Mouse (Mus musculus): ENCODE data around the gene Irf9.

DNA sequence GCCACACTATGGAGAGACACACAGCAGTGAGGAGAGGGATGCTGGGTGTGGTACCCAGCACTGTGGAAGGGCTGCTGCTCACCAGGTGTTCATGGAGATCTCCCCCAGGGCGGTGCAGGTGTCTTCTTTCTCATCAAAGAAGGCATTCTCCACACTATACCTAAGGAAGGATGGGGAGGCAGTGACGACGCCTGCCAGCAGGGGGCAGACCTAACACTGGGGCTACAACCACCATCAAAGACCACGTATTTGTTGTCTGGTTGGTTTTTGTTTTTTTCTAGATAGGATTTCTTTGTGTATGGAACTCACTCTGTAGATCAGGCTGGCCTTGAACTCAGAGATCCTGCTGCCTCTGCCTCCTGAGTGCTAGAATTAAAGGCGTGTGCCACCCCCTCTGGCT lies 25.9 kb downstream of the Irf9 start:
- peak; percentile 90; the same call in 1 of the 2 replicates for TF ChIP-seq CTCF (IDR thresholded peaks at IDR 0.05; ENCODE audit: extremely low read depth, insufficient read depth, insufficient read length, insufficient replicate concordance)
- TF ChIP-seq POLR2A (IDR thresholded peaks at IDR 0.05; ENCODE audit: low read depth, low read length), result no peak

All from spleen, adult 2 months (tissue).